Mouse (Mus musculus): ENCODE data around the gene Mgat4e.
"Not testable (repeated sequence)": the region's sequence is repeated elsewhere in the genome, so short reads cannot be mapped to it uniquely, and the experiment has no call there.

Gene Mgat4e

DNA sequence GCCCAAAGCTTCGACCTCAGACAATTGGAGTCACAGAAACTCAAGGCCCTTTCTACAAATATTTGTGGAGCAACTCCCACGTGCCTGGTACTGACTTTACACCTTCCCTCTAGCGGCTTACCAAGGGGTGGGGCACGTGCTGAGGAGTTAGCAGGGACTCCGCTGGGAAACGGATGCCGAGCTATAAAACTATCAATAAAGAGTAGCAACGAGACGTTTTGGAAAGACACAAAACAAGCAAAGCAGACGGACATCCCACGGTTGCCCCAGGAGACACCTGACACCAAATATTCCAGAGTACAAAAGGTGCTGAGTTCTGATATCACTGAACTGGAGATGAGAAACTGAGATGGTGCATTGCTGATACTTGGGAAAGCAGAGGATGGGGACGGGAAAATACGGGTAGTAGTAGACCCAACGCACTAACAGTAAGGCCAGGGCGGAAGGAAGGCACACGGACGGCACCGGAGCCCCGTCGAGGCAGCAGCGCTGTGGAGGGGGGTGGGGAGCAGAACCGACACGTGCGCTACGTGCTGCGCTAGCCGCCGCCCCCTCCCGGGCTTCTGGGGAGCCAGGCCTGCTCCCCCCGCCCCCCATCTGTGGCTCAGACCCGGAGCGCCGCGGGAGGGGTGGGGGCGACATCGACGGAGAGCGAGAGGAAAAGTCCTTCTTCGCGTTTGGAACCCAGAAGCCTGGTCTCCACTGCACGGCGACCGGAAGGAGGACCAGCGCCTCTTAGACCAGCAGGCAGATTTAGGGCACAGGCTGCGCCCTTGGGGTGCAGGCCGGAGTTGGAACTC is 6.6 kb upstream of the Mgat4e start:
- no peak for DNase-seq (ENCODE audit: low read depth, low spot score)

DNA sequence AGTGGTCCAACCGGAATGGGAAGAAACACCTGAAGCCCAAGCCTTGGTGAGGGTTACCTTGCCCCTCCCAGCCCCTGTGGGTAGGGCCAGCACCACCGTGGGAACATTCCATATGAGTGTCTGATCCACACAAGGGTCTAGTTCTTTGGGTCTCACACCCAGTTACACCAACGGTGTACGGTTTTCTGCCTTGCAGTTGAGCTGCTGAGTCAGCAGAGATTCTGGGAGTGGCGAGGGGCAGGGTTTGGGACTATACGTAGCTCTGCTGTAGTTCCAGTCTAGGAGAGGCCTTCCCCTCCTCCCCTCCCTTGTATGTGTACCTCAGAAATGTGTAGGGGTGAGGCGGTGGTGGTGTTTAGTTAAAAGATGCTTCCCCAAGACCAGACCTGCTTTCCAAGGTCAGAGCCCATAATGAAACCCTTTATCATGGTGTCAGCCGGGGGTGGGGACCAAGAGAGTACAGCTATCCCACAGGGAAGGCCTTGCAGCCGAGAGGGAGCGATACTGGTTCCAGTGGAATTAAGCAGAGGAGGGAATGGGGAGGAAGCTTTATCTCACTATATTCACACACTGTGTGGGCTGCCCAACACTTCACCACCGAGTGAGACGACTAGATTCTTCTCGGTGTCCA is 5.9 kb upstream of the Mgat4e start:
- DNase-seq (ENCODE audit: low read depth, low spot score), result no peak

DNA sequence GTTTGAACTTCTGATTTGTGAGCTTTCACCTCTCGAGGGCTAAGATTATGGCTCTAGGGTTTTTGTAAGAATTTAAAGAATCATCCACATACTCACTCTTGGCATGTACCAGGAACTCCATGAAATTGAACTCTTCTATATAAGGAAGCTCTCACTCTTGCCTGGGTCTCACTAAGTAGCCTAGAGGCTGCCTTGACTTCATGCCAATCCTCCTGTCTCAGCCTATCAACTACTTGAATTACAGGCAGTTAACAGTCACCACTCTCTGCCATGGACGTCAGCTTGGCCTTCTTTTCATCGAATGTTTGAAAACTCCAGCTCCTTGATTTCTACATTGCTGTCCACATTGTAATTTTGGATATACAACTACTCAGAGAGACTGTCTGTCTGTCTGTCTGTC is 2.9 kb upstream of the Mgat4e start:
- DNase-seq (ENCODE audit: low read depth, low spot score), result no peak

DNA sequence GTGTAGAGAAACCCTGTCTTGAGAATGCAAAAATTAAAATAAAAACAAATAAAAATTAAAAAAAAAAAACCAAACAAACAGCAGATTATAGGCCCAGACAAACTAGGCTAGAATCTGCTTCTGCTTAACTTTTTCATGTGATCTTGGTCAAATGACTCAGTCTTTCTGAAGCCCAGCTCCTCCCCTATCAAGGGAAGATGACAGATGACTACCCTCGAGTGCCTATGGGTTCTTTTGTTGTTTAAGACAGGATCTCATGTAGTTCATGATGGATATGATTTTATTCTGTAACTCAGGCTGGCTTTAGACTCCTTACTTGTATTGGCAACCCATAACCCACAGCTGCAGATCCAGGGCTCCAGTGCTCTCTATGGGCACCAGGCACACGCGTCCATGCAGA is 2.4 kb upstream of the Mgat4e start:
- no peak for DNase-seq (ENCODE audit: low read depth, low spot score)

DNA sequence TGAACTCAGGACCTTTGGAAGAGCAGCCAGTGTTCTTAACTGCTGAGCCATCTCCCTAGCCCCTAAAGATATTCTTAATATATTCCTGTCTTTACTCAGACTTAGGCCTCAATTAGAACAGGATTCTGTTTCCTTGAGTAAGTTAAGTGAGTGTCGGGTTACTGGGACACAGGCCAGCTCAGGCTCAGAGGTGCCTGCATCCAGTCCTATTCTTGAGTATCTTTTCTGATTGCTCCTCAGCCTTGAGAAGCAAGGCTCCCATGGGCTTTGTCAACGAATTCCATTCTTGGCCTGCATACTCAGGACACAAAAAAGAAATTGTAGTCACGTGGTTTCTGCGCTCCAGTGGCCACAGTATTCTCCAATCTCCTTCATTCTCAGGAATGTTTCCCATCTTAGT is 1.3 kb downstream of the Mgat4e start:
- no peak for DNase-seq (ENCODE audit: low read depth, low spot score)

DNA sequence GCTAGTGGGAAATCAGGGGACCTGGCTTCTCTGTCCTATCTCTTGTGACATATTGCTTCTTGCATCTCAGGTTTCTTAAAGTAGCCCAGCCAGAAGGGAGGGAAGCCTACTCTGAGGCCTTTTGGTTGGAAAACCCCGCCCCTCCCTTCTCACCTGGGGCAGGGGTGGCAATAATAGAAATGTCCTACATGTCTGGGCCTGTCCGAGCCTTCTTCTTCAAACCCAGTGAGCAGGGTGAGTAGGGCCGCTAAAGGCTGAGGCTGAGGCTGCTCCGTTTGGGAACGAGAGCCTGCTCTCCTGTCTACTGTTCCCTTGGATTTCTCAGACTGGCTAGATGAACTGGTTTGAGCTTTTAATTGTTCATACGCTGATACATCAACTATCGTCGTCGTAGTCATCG is 8.9 kb downstream of the Mgat4e start:
- no peak for DNase-seq (ENCODE audit: low read depth, low spot score)

DNA sequence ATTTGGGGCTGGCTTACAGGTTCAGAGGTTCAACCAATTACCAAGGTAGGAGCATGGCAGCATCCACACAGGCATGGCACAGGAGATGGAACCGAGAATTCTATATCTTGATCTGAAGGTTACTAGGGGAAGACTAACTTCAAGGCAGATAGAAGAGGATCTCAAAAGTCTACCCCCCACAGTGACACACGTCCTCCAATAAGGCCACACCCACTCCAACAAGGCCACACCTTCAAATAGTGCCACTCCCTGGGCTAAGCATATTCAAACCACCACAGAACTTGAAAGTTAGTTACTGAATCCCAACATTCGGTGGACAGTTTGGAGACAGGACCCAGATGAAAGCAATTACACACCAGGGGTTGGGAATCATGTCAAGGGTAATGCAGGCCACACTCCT is 14.0 kb downstream of the Mgat4e start:
- no peak for DNase-seq (ENCODE audit: low read depth, low spot score)

DNA sequence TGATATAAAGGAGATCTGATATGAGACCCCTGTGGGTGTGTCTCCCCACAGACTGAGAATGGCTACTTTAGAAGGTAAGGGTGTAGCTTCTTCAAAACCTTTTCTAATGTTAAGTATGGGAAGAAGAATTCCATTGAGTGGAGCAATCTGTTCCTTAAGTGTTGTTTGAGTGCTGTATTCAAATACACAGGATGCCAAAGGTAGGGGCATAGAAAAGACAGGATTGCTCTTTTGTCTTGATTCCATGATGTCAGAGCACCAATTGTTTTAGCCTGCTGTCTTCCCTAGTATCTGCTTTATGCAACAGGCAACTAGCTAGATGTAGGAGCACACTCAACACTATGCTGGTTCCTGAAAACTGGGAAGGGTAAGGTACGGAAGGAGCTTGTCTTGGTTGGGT is 14.4 kb downstream of the Mgat4e start:
- DNase-seq (ENCODE audit: low read depth, low spot score), result no peak

DNA sequence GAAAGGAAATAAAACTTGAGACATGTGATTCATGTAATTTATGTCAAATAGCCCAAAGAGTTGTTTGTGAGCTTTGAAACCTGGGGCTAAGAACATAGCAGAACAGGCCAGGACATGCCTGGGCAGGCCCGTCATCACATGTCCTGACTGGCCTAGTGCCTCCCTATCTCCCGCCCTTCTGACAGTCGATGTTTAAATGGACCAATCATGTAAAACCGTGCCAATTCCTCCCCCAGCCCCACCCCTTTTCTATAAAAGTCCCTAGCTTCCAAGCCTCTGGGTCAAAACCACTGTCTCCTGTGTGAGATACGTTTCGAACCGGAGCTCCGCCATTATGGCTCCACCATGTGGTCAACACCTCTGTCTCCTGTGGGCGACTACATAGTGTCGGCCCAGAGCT is 15.8 kb downstream of the Mgat4e start:
- not testable (repeated sequence) for DNase-seq (ENCODE audit: low read depth, low spot score)

DNA sequence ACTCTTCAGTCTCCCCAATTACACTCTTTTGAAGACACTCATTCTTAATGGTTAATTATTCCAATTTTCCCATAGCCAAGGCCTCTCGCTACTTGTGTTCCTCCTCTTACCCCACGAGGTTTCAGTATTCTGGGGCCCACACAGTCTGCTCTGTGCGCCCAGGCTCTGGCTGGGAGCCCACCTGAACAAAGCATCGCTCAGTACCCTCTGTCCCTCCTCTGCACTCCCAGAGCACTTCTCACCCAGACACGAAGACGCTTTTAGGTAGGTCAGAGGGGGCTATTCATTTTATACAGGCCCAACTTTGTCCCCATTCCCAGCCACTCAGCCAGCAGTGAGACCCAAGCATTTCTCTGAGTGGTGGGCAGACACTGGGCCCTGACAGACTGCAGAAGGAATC is 18.9 kb downstream of the Mgat4e start:
- no peak for DNase-seq (ENCODE audit: low read depth, low spot score)

DNA sequence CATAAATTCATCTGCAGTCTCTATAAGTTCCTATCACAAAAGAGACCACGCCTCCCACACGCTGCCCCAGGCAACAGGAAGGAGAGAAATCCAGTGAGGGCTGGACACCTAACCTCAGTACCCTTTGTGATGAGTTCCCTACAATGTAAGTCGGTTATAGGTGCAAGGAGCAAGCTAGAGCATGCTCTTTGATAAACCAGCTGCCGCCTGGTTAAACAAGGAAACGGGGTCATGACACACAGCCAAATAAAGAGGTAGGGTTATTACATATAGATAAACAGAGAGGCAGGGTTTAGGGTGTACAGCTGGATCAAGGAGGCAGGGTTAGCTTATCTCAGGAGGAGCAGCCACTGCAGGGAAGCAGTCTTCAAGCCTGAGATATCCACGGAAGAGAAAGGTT is 22.7 kb downstream of the Mgat4e start:
- no peak for DNase-seq (ENCODE audit: low read depth, low spot score)

DNA sequence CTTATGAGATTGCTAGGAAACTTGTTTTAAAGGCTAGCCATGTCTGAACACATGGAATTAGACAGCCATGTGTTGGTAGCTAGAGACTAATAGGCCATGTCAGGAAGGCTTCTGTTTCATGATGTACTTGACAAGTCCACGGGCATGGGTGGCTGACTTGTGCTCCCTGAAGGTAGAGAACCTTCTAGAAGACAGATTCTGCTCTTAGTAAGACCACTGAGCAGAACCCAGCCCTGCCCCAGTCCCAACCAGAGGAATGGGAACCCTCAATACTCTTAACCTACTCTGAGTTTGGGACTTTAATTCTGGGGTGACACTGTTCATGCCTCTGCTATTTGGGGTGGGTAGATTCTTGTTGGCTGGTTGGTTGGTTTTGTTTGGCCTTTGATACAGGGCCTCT is 24.5 kb downstream of the Mgat4e start:
- no peak for DNase-seq (ENCODE audit: low read depth, low spot score)

DNA sequence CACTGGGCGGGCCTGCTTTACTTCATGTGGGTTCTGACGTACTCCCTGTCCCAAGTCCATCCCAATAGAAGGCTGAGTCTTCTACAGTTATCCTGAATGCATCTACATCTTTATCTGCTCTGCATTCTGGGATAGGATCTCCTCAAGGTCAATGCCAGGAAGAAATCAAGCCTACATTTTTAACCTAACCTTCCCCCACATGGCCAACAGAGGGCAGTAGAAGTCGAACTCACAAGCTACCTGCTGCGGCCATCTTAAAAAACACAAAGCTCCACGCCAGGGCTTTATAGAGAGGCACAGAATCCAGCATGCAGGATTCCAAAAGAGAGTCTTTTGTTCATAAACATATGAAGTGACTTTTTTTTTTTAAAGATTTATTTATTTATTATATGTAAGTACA is 25.1 kb downstream of the Mgat4e start:
- DNase-seq (ENCODE audit: low read depth, low spot score), result no peak

DNA sequence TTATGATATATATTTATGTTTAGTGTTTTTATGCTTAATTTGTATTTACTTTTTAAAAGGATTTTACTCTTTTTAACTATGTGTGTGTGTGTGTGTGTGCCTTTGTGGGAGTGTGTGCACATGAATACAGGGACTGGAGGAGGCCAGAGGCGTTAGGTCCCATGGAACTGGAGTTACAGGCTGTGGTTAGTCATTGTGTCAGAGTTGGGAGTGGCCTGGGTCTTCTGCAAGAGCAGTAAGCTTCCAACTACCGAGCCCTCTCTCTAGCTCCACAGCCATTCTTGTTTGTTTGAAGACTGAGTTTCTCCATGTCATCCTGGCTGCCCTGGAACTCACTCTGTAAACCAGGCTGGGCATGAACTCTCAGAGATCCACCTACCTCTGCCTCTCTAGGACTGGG is 27.2 kb downstream of the Mgat4e start:
- no peak for DNase-seq (ENCODE audit: low read depth, low spot score)

DNA sequence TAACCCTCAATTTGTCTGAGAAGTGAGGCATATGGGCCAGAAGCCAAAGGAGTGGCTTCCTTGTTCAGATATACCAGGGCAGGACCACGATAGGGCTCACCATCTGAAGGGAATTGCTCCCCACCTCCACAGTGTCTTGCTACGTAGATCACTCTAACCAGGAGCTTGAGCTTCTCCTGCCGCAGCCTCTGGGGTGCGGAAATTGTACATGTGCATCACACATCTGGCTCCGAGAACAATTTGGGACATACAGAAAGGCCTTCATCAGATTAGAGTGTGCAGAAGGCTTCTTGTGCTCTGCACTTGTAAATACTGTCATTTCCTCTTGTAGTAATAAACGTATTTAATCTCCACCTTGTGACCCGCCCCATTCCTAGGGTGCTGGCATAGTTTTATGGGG is 28.3 kb downstream of the Mgat4e start:
- DNase-seq (ENCODE audit: low read depth, low spot score), result no peak

DNA sequence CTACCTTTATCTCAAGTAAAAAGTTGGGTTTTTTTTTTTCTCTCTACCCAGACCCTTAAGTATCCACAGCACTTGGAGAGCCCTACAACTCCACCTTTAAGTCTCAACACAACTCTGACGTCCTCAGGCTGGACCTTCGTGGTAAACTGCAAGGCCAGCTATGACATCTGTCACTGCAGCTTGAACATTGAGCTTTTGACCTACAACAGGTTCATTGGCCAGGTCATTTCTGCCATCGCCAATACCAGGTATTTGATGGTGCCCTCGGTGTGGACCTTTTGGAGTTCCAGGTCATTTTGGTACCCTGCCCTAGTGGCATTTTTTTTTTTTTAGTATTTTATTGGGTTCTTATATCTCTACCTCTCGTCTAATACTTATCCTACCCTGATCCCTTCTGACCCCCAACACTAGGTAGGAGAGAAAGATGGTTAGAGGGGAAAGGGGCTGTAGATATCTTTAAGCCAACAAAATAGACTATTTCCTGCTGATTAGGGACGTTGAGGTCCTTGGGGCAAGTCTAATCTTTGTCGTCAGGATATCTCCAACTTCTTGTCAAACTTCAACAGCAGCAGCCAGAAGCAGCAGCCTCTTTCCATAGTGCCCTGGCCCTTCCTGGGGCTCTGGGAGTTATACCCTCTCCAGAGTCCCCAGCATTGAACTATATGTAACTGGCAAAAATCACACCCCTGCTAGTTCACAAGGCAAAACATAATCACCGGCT is 29.3 kb downstream of the Mgat4e start:
- DNase-seq (ENCODE audit: low read depth, low spot score), result no peak

DNA sequence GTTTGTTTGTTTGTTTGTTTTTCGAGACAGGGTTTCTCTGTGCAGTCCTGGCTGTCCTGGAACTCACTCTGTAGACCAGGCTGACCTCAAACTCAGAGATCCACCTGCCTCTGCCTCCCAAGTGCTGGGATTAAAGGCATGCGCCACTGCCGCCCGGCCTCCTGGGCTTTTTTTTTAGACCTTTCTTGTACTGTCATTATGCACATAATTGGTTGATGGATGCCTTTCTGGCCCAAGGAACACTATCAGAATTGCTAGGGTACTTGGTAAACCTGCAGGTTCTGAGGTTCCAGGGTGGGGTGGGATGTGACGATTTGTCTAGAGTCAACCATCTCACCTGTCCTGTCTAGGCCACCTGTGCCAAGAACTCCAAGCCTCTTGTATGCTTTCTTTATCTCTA is 30.3 kb downstream of the Mgat4e start:
- DNase-seq (ENCODE audit: low read depth, low spot score), result not testable (repeated sequence)

DNA sequence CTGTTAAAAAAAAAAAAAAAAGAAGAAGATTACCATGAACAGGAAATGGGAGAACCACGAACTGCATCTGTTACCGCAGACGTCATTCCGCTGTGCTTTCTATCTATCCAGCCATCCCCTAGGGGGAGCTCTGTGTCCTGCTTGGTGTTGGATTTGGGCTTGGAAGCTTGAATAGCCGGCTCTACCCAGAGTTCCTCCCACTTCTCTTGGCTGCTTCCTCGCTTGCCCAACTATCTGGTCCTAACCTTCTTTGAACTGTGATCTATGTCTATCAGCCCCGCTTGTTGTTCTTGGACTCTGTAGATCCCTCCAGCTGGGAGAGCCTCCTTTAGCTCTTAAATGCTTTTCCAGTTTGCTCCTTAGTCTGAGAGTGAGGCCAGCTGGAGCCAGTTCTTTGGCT is 30.8 kb downstream of the Mgat4e start:
- peak; percentile 55 for DNase-seq (ENCODE audit: low read depth, low spot score)

DNA sequence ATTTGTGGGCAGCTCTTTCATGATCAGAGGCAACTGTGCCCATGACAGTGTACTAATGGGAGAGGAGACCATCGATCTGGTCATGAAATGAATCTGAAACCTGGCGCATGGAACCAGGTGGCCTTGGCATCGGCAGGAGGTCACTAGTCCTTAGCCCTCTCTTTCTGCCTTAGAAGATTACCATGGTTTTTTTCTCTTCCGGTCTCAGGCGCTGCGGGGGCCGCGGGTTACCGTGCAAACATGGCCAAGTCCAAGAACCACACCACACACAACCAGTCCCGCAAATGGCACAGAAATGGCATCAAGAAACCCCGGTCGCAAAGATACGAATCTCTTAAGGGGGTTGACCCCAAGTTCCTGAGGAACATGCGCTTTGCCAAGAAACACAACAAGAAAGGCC is 31.6 kb downstream of the Mgat4e start:
- DNase-seq (ENCODE audit: low read depth, low spot score), result not testable (repeated sequence)

DNA sequence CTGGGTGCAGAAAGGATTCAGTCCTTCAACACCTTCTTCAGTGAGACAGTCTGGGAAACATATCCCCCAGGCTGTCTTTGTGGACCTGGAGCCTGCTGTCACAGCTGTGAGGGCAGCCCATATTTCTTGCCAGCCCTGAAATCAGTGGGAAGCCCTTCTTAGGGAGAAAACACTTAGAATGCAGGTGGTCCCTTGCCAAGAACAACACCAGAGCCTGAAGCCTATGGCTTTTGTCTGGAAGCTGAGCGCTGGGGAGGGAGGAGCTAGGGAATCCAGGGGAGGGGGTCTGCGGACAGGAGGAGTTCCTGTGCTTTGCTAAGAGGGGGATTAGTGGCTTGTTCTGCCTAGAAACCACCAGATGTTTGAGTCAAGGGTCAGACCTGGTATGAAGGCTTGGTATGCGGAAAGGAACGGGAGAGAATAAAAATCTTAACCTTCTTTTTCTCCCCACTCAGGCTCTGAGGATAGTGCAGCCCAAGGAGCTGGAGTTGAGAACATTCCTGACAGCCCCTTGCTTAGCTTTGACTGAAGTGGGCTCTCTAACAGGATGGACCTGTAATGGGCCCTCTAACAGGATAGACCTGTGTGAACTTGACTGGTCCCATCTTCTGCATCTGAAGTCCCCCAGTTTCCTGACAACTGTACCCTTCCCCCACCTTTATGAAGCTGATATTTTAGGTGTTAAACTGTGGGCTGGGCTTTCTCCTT is 32.8 kb downstream of the Mgat4e start:
- no peak for DNase-seq (ENCODE audit: low read depth, low spot score)

DNA sequence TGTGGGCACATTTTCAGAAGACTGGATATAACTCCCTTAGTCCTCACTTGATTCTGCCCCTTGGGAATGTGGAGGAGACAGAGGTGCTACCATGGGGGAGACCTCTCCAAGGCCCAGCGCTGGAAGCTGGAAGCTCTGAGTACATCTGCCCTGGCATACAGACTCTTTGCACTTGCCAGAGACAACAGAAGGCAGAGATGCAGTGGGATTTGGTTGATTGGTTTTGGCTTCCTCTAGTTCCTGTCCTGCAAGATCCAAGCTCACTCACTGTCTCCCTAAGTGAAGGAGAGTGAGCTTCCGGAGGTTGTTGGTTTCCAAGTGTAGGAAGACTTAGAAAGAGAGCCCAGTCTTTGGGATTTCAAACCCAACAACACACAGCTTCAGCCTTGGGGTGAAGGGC is 33.6 kb downstream of the Mgat4e start:
- no peak for DNase-seq (ENCODE audit: low read depth, low spot score)

DNA sequence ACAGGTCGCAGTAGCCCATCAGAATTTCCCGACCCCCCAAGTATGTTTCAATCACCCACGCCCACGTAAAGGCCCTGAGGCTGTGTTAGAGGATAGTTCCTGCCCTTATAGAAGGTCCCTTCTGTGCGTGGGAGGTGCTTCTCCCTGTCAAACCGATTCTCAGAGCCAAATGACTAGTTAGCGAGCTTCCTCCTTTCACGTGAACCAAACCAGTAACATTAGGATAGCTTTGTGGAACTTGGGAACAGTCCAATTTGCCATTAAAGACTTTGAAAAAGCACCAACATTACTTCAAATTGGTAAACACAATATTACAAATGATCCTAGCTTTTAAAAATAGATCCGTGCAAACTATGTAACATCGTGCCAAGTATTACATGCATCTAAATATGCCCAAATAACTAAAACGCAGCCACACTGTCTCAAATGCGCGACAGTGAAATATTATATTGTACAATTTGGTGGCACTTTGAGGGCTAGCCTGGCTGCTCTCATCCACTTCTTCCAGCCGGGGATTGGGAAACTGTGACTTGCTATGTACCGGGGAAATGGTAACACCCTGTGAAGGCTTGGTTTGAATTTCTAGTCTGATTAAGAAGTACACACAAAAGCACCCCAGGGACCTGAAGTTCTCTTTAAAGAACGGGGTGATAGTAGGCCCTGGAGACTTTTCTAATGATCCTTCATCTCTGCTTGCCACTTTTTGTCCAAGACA is 35.4 kb downstream of the Mgat4e start:
- DNase-seq (ENCODE audit: low read depth, low spot score), result no peak

Data from telencephalon, adult 2 months (tissue).